ENCODE assay signal across 17 mouse cellular contexts in the genomic region with DNA sequence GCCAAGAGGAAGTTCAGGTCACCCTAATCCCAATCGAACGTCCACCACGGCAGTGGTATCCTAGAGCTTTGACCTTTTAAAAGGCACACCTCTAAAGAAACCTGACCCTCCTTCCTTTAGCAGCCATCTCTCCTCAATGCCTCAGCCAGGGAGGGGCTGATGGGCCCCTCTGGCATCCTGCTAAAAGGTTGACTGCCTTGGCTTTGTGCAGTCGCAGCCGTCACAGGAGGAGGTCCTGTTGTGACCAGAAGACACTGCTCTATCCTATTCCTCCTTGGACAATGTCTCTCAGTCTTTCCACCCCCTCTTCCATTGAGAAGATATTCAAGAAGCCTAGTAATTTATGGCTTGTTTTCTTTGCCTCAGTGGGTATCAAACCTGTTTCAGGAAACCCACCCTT. TPM values are rescaled to one million over a fixed set of nuclear protein-coding genes. Genes with fewer than 3 reads are reported as not detected.
"Had no signal": no experiment of that assay in that cellular context is flagged by ENCODE, and none has a peak within 500 bp of the region (broad histone marks: within the 10 kb centered on the region; RNA-seq: fewer than 3 reads in every experiment).

No protein-coding gene starts in this region.

- DNase-seq: kidney, postnatal 25 days; lung, embryonic 14.5 days; lung, postnatal 10 days; lung, postnatal 4 days; midbrain, embryonic 14.5 days; right cerebral cortex, postnatal 25 days; thymus, postnatal 4 days had no signal

- H3K36me3 ChIP-seq: limb, embryonic 15.5 days; liver, embryonic 12.5 days; midbrain, embryonic 10.5 days; neural tube, embryonic 13.5 days had no signal

- H3K27ac ChIP-seq: limb, embryonic 15.5 days; liver, embryonic 12.5 days; midbrain, embryonic 10.5 days; neural tube, embryonic 13.5 days; stomach, postnatal 0 days had no signal

- H3K4me1 ChIP-seq: limb, embryonic 15.5 days; liver, embryonic 12.5 days; neural tube, embryonic 13.5 days had no signal

- H3K9me3 ChIP-seq: limb, embryonic 15.5 days; liver, embryonic 12.5 days; midbrain, embryonic 10.5 days; neural tube, embryonic 13.5 days had no signal

- H3K4me3 ChIP-seq: limb, embryonic 15.5 days; liver, embryonic 12.5 days; midbrain, embryonic 10.5 days; myocyte; neural tube, embryonic 13.5 days had no signal

- H3K9ac ChIP-seq: limb, embryonic 15.5 days; liver, embryonic 12.5 days; lung, embryonic 14.5 days; neural tube, embryonic 13.5 days had no signal

RNA-seq across cellular contexts. Expression of a gene that starts 5.9 kb away (rescaled TPM):
- total RNA-seq: layer of hippocampus, postnatal 25 days; left cerebral cortex, adult 8-10 months; left cerebral cortex, postnatal 25 days; megakaryocyte, adult 5-6 weeks had no signal

RNA-seq across cellular contexts. Expression of a gene that starts 58.0 kb away (rescaled TPM):
- total RNA-seq: layer of hippocampus, postnatal 25 days; left cerebral cortex, adult 8-10 months; left cerebral cortex, postnatal 25 days; megakaryocyte, adult 5-6 weeks had no signal
